Mouse (Mus musculus): Measurements from ENCODE around the gene Rras2. TPM values are rescaled to one million over a fixed set of nuclear protein-coding genes. Genes with fewer than 3 reads are reported as not detected.

Rras2 gene
- polyA plus RNA-seq, 2 experiments: 21.6 to 25.4 TPM

GRCm38 (mm10) chr7:114006456-114006855, 111.1 kb downstream of the Rras2 start:
- ATAC-seq (ENCODE audit: low FRiP score, low read depth): no peak
- WGBS: 77% methylated on average over 8 of the region's 8 CpGs
- no peak for DNase-seq (ENCODE audit: low spot score)

GRCm38 (mm10) chr7:114005499-114005898, 112.1 kb downstream of the Rras2 start:
- H3K9ac ChIP-seq (ENCODE audit: low read depth, low read length, severe bottlenecking): no peak overlapping the region
- H3K27ac ChIP-seq (replicated peaks; ENCODE audit: low read depth, low read length): no peak overlapping the region
- no peaks in the 10 kb centered on the region for H3K27me3 ChIP-seq (ENCODE audit: control insufficient read depth, insufficient read depth, low read length)
- ATAC-seq (ENCODE audit: low FRiP score, low read depth) (no peak), DNase-seq (ENCODE audit: low spot score) (no peak)
- WGBS: 71% methylated on average over 5 of the region's 5 CpGs
- no peak overlapping the region for H3K4me2 ChIP-seq (replicated peaks; ENCODE audit: low read depth, low read length, severe bottlenecking)
- H3K4me1 ChIP-seq (ENCODE audit: control insufficient read depth, insufficient read depth, low read length): no peaks in the 10 kb centered on the region
- H3K36me3 ChIP-seq (ENCODE audit: control insufficient read depth, insufficient read depth, low read length): no peaks in the 10 kb centered on the region
- H3K9me3 ChIP-seq (ENCODE audit: control insufficient read depth, low read length): no peaks in the 10 kb centered on the region
- H3K4me3 ChIP-seq (replicated peaks; ENCODE audit: low read length): no peak overlapping the region
- TF ChIP-seq POLR2A (IDR thresholded peaks at IDR 0.05; ENCODE audit: borderline replicate concordance, extremely low read depth, insufficient read depth, insufficient read length): no peak

More at GRCm38 (mm10) chr7:114006456-114006855, 111.1 kb downstream of the Rras2 start:
- Histone ChIP-seq H3K4me3 (replicated peaks; ENCODE audit: low read length) (no peak overlapping the region), H3K36me3 (ENCODE audit: control insufficient read depth, insufficient read depth, low read length) (no peaks in the 10 kb centered on the region), H3K4me1 (ENCODE audit: control insufficient read depth, insufficient read depth, low read length) (no peaks in the 10 kb centered on the region), H3K9ac (ENCODE audit: low read depth, low read length, severe bottlenecking) (no peak overlapping the region), H3K9me3 (ENCODE audit: control insufficient read depth, low read length) (no peaks in the 10 kb centered on the region), H3K27me3 (ENCODE audit: control insufficient read depth, insufficient read depth, low read length) (no peaks in the 10 kb centered on the region), H3K27ac (replicated peaks; ENCODE audit: low read depth, low read length) (no peak overlapping the region), H3K4me2 (replicated peaks; ENCODE audit: low read depth, low read length, severe bottlenecking) (no peak overlapping the region)
- no peak for TF ChIP-seq POLR2A (IDR thresholded peaks at IDR 0.05; ENCODE audit: borderline replicate concordance, extremely low read depth, insufficient read depth, insufficient read length)

- no peak for ATAC-seq (ENCODE audit: low FRiP score, low read depth)
- 18% methylated on average over 5 of the region's 5 CpGs for WGBS
These were observed 113.4 kb downstream of the Rras2 start for GRCm38 (mm10) chr7:114004171-114004570.

GRCm38 (mm10) chr7:113997675-113998354, 119.8 kb downstream of the Rras2 start:
- Histone ChIP-seq H3K27me3 (ENCODE audit: control insufficient read depth, insufficient read depth, low read length) (no peaks in the 10 kb centered on the region), H3K4me2 (replicated peaks; ENCODE audit: low read depth, low read length, severe bottlenecking) (no peak overlapping the region), H3K4me1 (ENCODE audit: control insufficient read depth, insufficient read depth, low read length) (no peaks in the 10 kb centered on the region), H3K36me3 (ENCODE audit: control insufficient read depth, insufficient read depth, low read length) (no peaks in the 10 kb centered on the region), H3K9ac (ENCODE audit: low read depth, low read length, severe bottlenecking) (no peak overlapping the region), H3K9me3 (ENCODE audit: control insufficient read depth, low read length) (no peaks in the 10 kb centered on the region), H3K4me3 (replicated peaks; ENCODE audit: low read length) (no peak overlapping the region), H3K27ac (replicated peaks; ENCODE audit: low read depth, low read length) (no peak overlapping the region)
- 61% methylated on average over 7 of the region's 7 CpGs for whole genome bisulfite sequencing
- no peak for TF ChIP-seq POLR2A (IDR thresholded peaks at IDR 0.05; ENCODE audit: borderline replicate concordance, extremely low read depth, insufficient read depth, insufficient read length)
- no peak for DNase-seq (ENCODE audit: low spot score)
- no peak for ATAC-seq (ENCODE audit: low FRiP score, low read depth)

More at GRCm38 (mm10) chr7:114004171-114004570, 113.4 kb downstream of the Rras2 start:
- no peak overlapping the region for H3K27ac ChIP-seq (replicated peaks; ENCODE audit: low read depth, low read length)
- TF ChIP-seq POLR2A (IDR thresholded peaks at IDR 0.05; ENCODE audit: borderline replicate concordance, extremely low read depth, insufficient read depth, insufficient read length): no peak
- no peak for DNase-seq (ENCODE audit: low spot score)
- no peak overlapping the region for H3K4me2 ChIP-seq (replicated peaks; ENCODE audit: low read depth, low read length, severe bottlenecking)
- no peaks in the 10 kb centered on the region for H3K27me3 ChIP-seq (ENCODE audit: control insufficient read depth, insufficient read depth, low read length)
- H3K4me1 ChIP-seq (ENCODE audit: control insufficient read depth, insufficient read depth, low read length): no peaks in the 10 kb centered on the region
- H3K4me3 ChIP-seq (replicated peaks; ENCODE audit: low read length): no peak overlapping the region
- H3K9ac ChIP-seq (ENCODE audit: low read depth, low read length, severe bottlenecking): no peak overlapping the region
- H3K36me3 ChIP-seq (ENCODE audit: control insufficient read depth, insufficient read depth, low read length): no peaks in the 10 kb centered on the region
- H3K9me3 ChIP-seq (ENCODE audit: control insufficient read depth, low read length): no peaks in the 10 kb centered on the region

Other genes starting within 250 kb of the Rras2 start
- 90.3 and 112 TPM in 2 replicates for gene Copb1, start 136.9 kb upstream of the Rras2 start, polyA plus RNA-seq (2012; rRNA removed)
- gene Copb1, start 136.9 kb upstream of the Rras2 start, polyA plus RNA-seq (2014; fragmentation: Nextera tagmentation; extraction: Ambion mirVana): 150 and 157 TPM in 2 replicates
- 191 and 235 TPM in 2 replicates for gene Psma1, start 158.3 kb upstream of the Rras2 start, polyA plus RNA-seq (2012; rRNA removed)
- gene Psma1, start 158.3 kb upstream of the Rras2 start, polyA plus RNA-seq (2014; fragmentation: Nextera tagmentation; extraction: Ambion mirVana): 343 and 351 TPM in 2 replicates

Data from limb, embryonic 14.5 days (tissue).